Mouse (Mus musculus) B cell, adult (primary cell): ENCODE data around the gene 5730455P16Rik. TPM values are rescaled to one million over a fixed set of nuclear protein-coding genes. Genes with fewer than 3 reads are reported as not detected.

Source experiments
- total RNA-seq: library from RNA; stranded (reverse); gene quantifications from 4 replicates; pipeline ENCODE4 v1.2.4, GENCODE M21; 2023; ENCODE audit not compliant: inconsistent age

The 5730455P16Rik gene
- total RNA-seq, result 13.1 to 20.3 TPM (median 15.5 TPM) in 4 replicates

DNA sequence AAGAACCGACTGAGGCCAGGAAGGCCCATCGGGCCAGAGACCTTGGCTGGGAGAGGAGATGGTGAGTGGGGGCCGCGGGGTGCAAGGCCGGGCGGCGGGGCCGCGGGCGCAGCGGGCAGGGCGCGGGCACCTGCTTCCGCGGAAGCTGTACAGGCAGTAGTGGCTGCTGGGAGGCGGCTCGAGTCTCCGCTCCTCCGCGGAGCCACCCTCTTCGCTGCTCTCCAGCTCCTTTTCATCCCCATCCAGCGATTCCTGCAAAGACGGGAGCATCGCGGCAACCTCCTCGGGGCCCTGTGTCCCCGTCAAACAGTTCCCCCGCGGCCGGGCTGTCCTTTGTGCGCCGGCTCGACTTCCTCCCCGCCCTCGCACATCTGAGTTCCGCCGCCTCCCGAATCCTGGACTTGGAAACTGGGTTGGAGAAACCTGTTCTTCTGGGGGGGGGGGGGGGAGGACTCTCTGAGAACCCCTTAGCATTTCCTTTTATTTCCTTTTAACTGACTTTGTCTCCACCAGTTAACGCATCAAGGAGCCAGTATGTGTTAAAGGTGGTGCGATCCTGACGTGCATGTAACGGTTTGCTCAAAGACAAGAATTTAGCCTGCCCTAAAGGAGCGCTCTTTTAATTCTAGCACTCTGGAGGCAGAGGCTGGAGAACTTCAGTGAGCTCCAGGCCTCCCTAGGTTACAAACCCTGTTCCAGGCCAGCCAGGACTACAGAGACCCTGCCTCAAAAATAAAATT is at the start of gene 5730455P16Rik:
Gene 5730455P16Rik, minus strand, starts transcription at position 323 of the 740 bp plus-strand sequence.

GRCm38 (mm10) chr11:80383019-80383625 is 5.3 kb upstream of the 5730455P16Rik start, which contains the start of gene Zfp207:
Zfp207 (plus strand) TSS chr11:80383279.

Other genes with a start within 250 kb of the 5730455P16Rik start
- 3.1 to 7.5 TPM (median 4.5 TPM) in 4 replicates for gene Tefm, start 235.9 kb downstream of the 5730455P16Rik start, total RNA-seq
- 0.61 to 0.96 TPM (median 0.89 TPM) in 4 replicates for gene Adap2, start 223.9 kb downstream of the 5730455P16Rik start, total RNA-seq
- gene Rnf135, start 194.2 kb downstream of the 5730455P16Rik start, total RNA-seq, result 6.2 to 10.6 TPM (median 9.7 TPM) in 4 replicates
- gene Rhot1, start 169.0 kb downstream of the 5730455P16Rik start, total RNA-seq, result 45.2 to 48.8 TPM (median 46.7 TPM) in 4 replicates
- gene Rhbdl3, start 77.1 kb downstream of the 5730455P16Rik start, total RNA-seq, result 0.27 to 1.8 TPM (median 0.46 TPM) in 4 replicates
- gene Zfp207, start 5.2 kb upstream of the 5730455P16Rik start, total RNA-seq, result 188 to 205 TPM (median 198 TPM) in 4 replicates
- 107 to 128 TPM (median 118 TPM) in 4 replicates for gene Psmd11, start 50.6 kb upstream of the 5730455P16Rik start, total RNA-seq
- gene Cdk5r1, start 99.0 kb upstream of the 5730455P16Rik start, total RNA-seq, result 12.6 to 17.0 TPM (median 15.4 TPM) in 4 replicates